Mouse (Mus musculus): ENCODE data around the gene Pygl. TPM values are rescaled to one million over a fixed set of nuclear protein-coding genes. Genes with fewer than 3 reads are reported as not detected.
A peak's percentile ranks its signal among the peaks of the same experiment; 100 is the strongest.

Gene Pygl
- polyA plus RNA-seq, 1 experiment from 2014 or later = 27.6 TPM

DNA sequence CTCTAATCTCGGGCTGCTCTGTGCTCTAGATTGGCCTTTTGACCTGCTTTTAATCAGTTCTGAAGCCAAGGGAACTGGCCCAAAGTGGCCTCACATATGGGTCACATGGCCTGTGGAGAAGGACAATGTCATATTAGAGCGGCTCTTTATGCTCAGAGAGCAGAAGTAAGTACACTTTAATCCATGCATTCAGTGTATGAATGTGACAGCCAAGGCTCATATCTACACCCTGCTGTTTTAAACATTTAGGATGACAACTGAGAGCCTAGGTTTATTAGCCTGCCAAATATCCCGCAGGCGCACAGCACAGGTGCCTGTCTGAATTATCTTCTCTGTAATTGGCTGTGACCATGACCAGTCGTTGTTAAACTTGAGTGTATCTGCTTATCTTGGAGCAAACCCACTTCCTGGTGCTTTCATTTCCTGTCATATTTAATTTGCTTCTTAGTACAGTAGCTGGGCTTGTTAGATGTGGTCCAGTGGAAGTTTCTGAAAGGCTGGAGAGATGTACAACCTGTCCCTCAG lies 794 bp upstream of the Pygl start:
- H3K4me1 ChIP-seq (ENCODE audit: control insufficient read depth, insufficient read depth, low read length) = peaks cover 11% of the 10 kb centered on the region
- no peak overlapping the region for H3K4me2 ChIP-seq (ENCODE audit: low read depth, low read length)
- no peaks in the 10 kb centered on the region for H3K36me3 ChIP-seq (ENCODE audit: control insufficient read depth, insufficient read depth, low read length)
- H3K27me3 ChIP-seq (replicated peaks; ENCODE audit: control insufficient read depth, insufficient read depth, low read length) = no peaks in the 10 kb centered on the region
- no peak overlapping the region for H3K9ac ChIP-seq (ENCODE audit: low read depth, low read length)
- H3K27ac ChIP-seq (ENCODE audit: low read length) = no peak overlapping the region
- H3K9me3 ChIP-seq (ENCODE audit: control insufficient read depth, low read length) = no peaks in the 10 kb centered on the region
- 49% methylated on average over 5 of the region's 5 CpGs for WGBS
- ATAC-seq = no peak
- H3K4me3 ChIP-seq (ENCODE audit: low read length) = no peak overlapping the region

- H3K9me3 ChIP-seq (ENCODE audit: control insufficient read depth, low read length) = no peaks in the 10 kb centered on the region
- H3K4me2 ChIP-seq (ENCODE audit: low read depth, low read length) = peak overlapping the region; percentile 90
- H3K9ac ChIP-seq (ENCODE audit: low read depth, low read length) = peak overlapping the region; percentile 74
- H3K4me1 ChIP-seq (ENCODE audit: control insufficient read depth, insufficient read depth, low read length) = peaks cover 12% of the 10 kb centered on the region
- peak overlapping the region; percentile 66 for H3K27ac ChIP-seq (ENCODE audit: low read length)
- WGBS = 66% methylated on average over 11 of the region's 11 CpGs
- peak overlapping the region; percentile 59 for H3K4me3 ChIP-seq (ENCODE audit: low read length)
- H3K36me3 ChIP-seq (ENCODE audit: control insufficient read depth, insufficient read depth, low read length) = no peaks in the 10 kb centered on the region
- peak; percentile 36 for ATAC-seq
- no peaks in the 10 kb centered on the region for H3K27me3 ChIP-seq (replicated peaks; ENCODE audit: control insufficient read depth, insufficient read depth, low read length)
These were observed 3.1 kb downstream of the Pygl start for GRCm38 (mm10) chr12:70228155-70228554.

DNA sequence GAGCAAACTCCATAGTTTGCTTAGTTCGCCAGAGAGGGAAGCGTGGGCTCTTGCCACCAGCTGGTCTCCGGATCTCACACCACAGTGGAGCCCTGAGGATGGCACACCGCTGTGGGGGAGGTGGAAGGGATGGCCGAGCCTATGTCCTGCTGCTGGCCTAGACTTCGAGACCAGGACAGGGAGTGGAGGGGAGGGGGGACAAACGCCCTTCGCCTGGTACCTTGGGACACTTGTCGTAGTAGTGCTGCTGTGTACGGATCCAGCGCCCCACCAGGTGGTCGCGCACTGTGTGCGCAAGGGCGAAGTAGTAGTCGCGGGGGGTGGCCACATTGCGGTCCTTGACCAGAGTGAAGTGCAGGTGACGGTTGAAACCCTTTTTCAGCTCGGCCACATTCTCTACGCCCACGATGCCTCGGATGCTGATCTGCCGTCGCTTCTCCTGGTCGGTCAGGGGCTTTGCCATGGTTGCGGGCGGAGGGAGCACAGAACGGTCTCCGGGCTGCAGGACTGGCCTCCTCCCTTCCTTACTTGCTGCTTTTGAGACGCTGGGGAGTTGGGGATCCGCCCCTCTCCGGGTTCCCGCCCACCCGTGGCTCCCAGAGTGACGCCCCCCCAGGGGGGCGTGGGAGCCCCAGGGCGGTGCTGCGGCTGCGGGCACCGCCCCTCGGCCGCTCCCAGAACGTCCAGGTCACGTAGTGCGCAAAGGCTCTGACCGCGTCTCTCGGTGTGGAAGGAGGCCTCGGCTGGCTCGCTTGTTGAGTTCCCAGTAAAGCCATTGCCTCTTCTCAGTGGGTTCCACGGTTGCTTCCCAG lies 4.0 kb downstream of the Pygl start:
- Histone ChIP-seq H3K9me3 (ENCODE audit: control insufficient read depth, low read length) (no peaks in the 10 kb centered on the region), H3K4me2 (ENCODE audit: low read depth, low read length) (peak overlapping the region; percentile 90), H3K9ac (ENCODE audit: low read depth, low read length) (peak overlapping the region; percentile 74), H3K36me3 (ENCODE audit: control insufficient read depth, insufficient read depth, low read length) (no peaks in the 10 kb centered on the region), H3K27ac (ENCODE audit: low read length) (peak overlapping the region; percentile 66), H3K4me1 (ENCODE audit: control insufficient read depth, insufficient read depth, low read length) (peaks cover 12% of the 10 kb centered on the region), H3K27me3 (replicated peaks; ENCODE audit: control insufficient read depth, insufficient read depth, low read length) (no peaks in the 10 kb centered on the region), H3K4me3 (ENCODE audit: low read length) (peak overlapping the region; percentile 59)
- 1% methylated on average over 52 of the region's 52 CpGs for WGBS
- peak; percentile 98 for ATAC-seq

GRCm38 (mm10) chr12:70226655-70227054 lies 4.6 kb downstream of the Pygl start:
- Histone ChIP-seq H3K27me3 (replicated peaks; ENCODE audit: control insufficient read depth, insufficient read depth, low read length) (no peaks in the 10 kb centered on the region), H3K27ac (ENCODE audit: low read length) (no peak overlapping the region; the same call in 1 of the 2 replicates), H3K4me2 (ENCODE audit: low read depth, low read length) (peak overlapping the region; percentile 90), H3K9ac (ENCODE audit: low read depth, low read length) (peak overlapping the region; percentile 74), H3K36me3 (ENCODE audit: control insufficient read depth, insufficient read depth, low read length) (no peaks in the 10 kb centered on the region), H3K4me3 (ENCODE audit: low read length) (peak overlapping the region; percentile 59), H3K9me3 (ENCODE audit: control insufficient read depth, low read length) (no peaks in the 10 kb centered on the region), H3K4me1 (ENCODE audit: control insufficient read depth, insufficient read depth, low read length) (peaks cover 12% of the 10 kb centered on the region)
- WGBS = 31% methylated on average over 5 of the region's 5 CpGs
- ATAC-seq = peak; percentile 13; the same call in 1 of the 2 replicates

DNA sequence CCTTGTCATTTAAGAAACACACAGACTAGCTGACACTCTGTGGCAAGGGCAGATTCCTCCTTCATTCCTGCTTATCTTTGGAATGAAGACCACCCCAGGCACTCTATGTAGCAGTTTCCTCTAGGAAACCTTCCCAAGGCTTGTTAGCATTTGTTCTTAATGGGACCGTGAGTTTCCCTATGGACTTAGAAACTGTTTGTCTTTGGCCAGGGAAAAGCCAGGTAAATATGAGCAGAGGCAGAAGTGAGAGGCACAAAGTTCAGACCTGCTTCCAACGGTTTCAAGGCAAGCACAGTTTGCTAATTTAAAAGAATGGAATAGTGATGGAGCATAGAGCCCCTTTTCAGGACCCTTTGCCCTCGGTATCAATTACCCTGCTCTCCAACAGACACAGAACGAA lies 8.0 kb downstream of the Pygl start:
- WGBS = 67% methylated on average over 4 of the region's 4 CpGs
- Histone ChIP-seq H3K9ac (ENCODE audit: low read depth, low read length) (no peak overlapping the region), H3K4me3 (ENCODE audit: low read length) (no peak overlapping the region), H3K4me2 (ENCODE audit: low read depth, low read length) (no peak overlapping the region), H3K4me1 (ENCODE audit: control insufficient read depth, insufficient read depth, low read length) (peaks cover 11% of the 10 kb centered on the region), H3K36me3 (ENCODE audit: control insufficient read depth, insufficient read depth, low read length) (peaks cover 5% of the 10 kb centered on the region), H3K9me3 (ENCODE audit: control insufficient read depth, low read length) (no peaks in the 10 kb centered on the region), H3K27me3 (replicated peaks; ENCODE audit: control insufficient read depth, insufficient read depth, low read length) (no peaks in the 10 kb centered on the region), H3K27ac (ENCODE audit: low read length) (no peak overlapping the region)
- ATAC-seq = no peak

DNA sequence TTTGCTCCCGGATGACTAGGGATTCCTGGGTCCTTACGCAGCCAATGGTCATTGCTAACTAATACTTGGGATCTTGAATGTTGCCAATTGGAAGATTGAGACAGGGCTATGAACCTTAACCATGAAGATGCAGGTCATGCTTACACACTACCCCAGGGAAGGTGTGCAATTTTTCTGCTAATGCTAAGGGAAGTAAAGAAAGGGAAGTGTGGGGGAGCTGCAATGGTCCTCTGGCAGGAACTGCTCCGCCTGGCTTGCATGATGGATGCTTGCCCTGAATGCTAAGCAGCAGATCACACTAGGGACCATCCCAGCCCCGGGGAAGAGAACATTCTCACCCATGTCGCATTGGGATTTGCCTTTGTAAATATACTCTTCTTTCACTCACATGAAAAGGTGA lies 9.9 kb downstream of the Pygl start:
- WGBS = 71% methylated on average over 5 of the region's 5 CpGs
- Histone ChIP-seq H3K9me3 (ENCODE audit: control insufficient read depth, low read length) (no peaks in the 10 kb centered on the region), H3K4me3 (ENCODE audit: low read length) (no peak overlapping the region), H3K4me2 (ENCODE audit: low read depth, low read length) (no peak overlapping the region), H3K36me3 (ENCODE audit: control insufficient read depth, insufficient read depth, low read length) (peaks cover 5% of the 10 kb centered on the region), H3K27ac (ENCODE audit: low read length) (no peak overlapping the region), H3K4me1 (ENCODE audit: control insufficient read depth, insufficient read depth, low read length) (no peaks in the 10 kb centered on the region), H3K27me3 (replicated peaks; ENCODE audit: control insufficient read depth, insufficient read depth, low read length) (no peaks in the 10 kb centered on the region), H3K9ac (ENCODE audit: low read depth, low read length) (no peak overlapping the region)
- ATAC-seq = no peak

DNA sequence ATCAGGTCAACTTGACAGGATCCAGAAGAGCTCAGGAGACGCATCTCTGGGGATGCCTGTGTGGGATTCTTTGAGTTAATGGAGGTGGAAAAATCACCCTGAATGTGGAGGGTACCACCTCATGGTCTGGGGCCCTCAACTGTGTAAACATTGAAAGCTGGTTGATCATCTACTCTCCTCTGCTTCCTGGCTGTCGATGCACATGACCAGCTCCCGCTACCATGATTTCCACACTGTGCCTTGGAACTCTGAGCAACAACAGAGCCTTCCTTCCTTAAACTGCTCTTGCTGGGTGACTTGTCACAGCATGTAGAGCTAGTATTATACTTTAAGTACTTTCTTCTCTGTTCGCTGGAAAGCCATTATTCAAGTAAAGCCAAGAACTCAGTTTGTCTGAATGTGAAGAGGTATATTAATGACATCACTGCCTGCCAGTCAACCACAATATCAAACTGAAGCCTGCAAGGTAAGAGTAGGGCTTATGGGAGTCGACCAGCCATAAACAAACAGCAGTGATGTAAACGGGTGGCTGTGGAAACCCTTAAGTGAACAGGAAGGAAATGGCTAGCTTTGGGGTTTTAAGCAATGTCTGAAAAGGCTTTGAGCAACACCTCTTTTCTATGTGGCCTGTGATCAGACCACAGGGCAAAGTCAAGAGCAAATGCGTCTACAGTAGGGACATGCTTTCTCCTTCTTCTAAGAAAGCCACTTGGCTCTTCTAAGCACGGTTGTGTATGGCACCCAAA lies 12.3 kb downstream of the Pygl start:
- no peak for ATAC-seq
- no peak overlapping the region for H3K4me3 ChIP-seq (ENCODE audit: low read length)
- H3K36me3 ChIP-seq (ENCODE audit: control insufficient read depth, insufficient read depth, low read length) = peaks cover 5% of the 10 kb centered on the region
- H3K27me3 ChIP-seq (replicated peaks; ENCODE audit: control insufficient read depth, insufficient read depth, low read length) = no peaks in the 10 kb centered on the region
- H3K9ac ChIP-seq (ENCODE audit: low read depth, low read length) = no peak overlapping the region
- H3K4me2 ChIP-seq (ENCODE audit: low read depth, low read length) = no peak overlapping the region
- no peak overlapping the region for H3K27ac ChIP-seq (ENCODE audit: low read length)
- no peaks in the 10 kb centered on the region for H3K4me1 ChIP-seq (ENCODE audit: control insufficient read depth, insufficient read depth, low read length)
- H3K9me3 ChIP-seq (ENCODE audit: control insufficient read depth, low read length) = no peaks in the 10 kb centered on the region
- 62% methylated on average over 8 of the region's 8 CpGs for WGBS

GRCm38 (mm10) chr12:70216229-70216800 lies 15.0 kb downstream of the Pygl start:
- H3K4me2 ChIP-seq (ENCODE audit: low read depth, low read length) = no peak overlapping the region
- 66% methylated on average over 16 of the region's 16 CpGs for WGBS

GRCm38 (mm10) chr12:70214281-70214680 lies 17.0 kb downstream of the Pygl start:
- no peak overlapping the region for H3K9ac ChIP-seq (ENCODE audit: low read depth, low read length)
- ATAC-seq = no peak
- H3K4me1 ChIP-seq (ENCODE audit: control insufficient read depth, insufficient read depth, low read length) = no peaks in the 10 kb centered on the region
- H3K27me3 ChIP-seq (replicated peaks; ENCODE audit: control insufficient read depth, insufficient read depth, low read length) = no peaks in the 10 kb centered on the region
- H3K4me3 ChIP-seq (ENCODE audit: low read length) = no peak overlapping the region
- WGBS = 84% methylated on average over 8 of the region's 8 CpGs
- no peak overlapping the region for H3K27ac ChIP-seq (ENCODE audit: low read length)
- no peaks in the 10 kb centered on the region for H3K9me3 ChIP-seq (ENCODE audit: control insufficient read depth, low read length)
- no peak overlapping the region for H3K4me2 ChIP-seq (ENCODE audit: low read depth, low read length)
- H3K36me3 ChIP-seq (ENCODE audit: control insufficient read depth, insufficient read depth, low read length) = peaks cover 2% of the 10 kb centered on the region

More at GRCm38 (mm10) chr12:70216229-70216800, 15.0 kb downstream of the Pygl start:
- Histone ChIP-seq H3K9me3 (ENCODE audit: control insufficient read depth, low read length) (no peaks in the 10 kb centered on the region), H3K4me3 (ENCODE audit: low read length) (no peak overlapping the region), H3K9ac (ENCODE audit: low read depth, low read length) (no peak overlapping the region), H3K27me3 (replicated peaks; ENCODE audit: control insufficient read depth, insufficient read depth, low read length) (no peaks in the 10 kb centered on the region), H3K4me1 (ENCODE audit: control insufficient read depth, insufficient read depth, low read length) (no peaks in the 10 kb centered on the region), H3K27ac (ENCODE audit: low read length) (no peak overlapping the region), H3K36me3 (ENCODE audit: control insufficient read depth, insufficient read depth, low read length) (peaks cover 5% of the 10 kb centered on the region)
- ATAC-seq = no peak

Measured in intestine, embryonic 16.5 days (tissue).